In the genomic region with DNA sequence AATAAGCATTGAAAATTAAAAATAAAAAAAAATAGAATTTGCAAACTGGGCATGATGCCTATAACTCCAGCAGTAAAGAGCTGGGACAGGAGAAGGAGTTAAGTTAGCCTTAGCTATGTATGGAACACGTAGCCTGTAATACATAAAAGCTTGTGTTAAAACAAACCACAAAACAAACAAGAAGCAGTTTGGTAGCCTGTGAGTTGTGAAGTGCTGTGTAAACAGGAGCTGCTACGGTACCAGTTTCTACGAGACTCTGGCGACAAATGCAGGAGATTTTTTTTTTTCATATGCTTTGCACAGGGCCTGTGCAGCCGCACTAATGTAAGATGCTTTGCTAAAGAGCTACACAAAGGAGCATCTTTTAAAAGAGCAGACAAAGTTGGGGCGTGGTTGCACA, we compare ENCODE assay signal across 16 mouse cellular contexts.
"Had no signal": no experiment of that assay in that cellular context is flagged by ENCODE, and none has a peak within 500 bp of the region (broad histone marks: within the 10 kb centered on the region; RNA-seq: fewer than 3 reads in every experiment).

No protein-coding gene starts in this region.

- H3K27me3 ChIP-seq: midbrain, embryonic 12.5 days; midbrain, embryonic 15.5 days; neural tube, embryonic 12.5 days; stomach, embryonic 15.5 days had no signal

- ATAC-seq: liver, postnatal 0 days; midbrain, embryonic 15.5 days had no signal

- H3K4me2 ChIP-seq: liver, embryonic 11.5 days; liver, embryonic 13.5 days; liver, embryonic 15.5 days; midbrain, embryonic 12.5 days; midbrain, embryonic 15.5 days; neural tube, embryonic 12.5 days; stomach, embryonic 15.5 days had no signal

- H3K4me3 ChIP-seq: liver, embryonic 13.5 days; liver, embryonic 15.5 days; megakaryocyte, embryonic 14.5 days; midbrain, embryonic 12.5 days; midbrain, embryonic 15.5 days; neural tube, embryonic 12.5 days; stomach, embryonic 15.5 days had no signal

- H3K9me3 ChIP-seq: liver, embryonic 13.5 days; liver, embryonic 15.5 days; megakaryocyte, embryonic 14.5 days; midbrain, embryonic 12.5 days; midbrain, embryonic 15.5 days; neural tube, embryonic 12.5 days; stomach, embryonic 15.5 days had no signal

- H3K4me1 ChIP-seq: liver, embryonic 13.5 days; liver, embryonic 15.5 days; megakaryocyte, embryonic 14.5 days; midbrain, embryonic 15.5 days; neural tube, embryonic 12.5 days; stomach, embryonic 15.5 days had no signal

- H3K9ac ChIP-seq: liver, embryonic 13.5 days; liver, embryonic 15.5 days; liver, postnatal 0 days; midbrain, embryonic 12.5 days; midbrain, embryonic 15.5 days; neural tube, embryonic 12.5 days; stomach, embryonic 15.5 days had no signal

- H3K36me3 ChIP-seq: liver, embryonic 13.5 days; liver, embryonic 15.5 days; midbrain, embryonic 12.5 days; midbrain, embryonic 15.5 days; neural tube, embryonic 12.5 days; stomach, embryonic 15.5 days had no signal

- H3K27ac ChIP-seq: liver, embryonic 13.5 days; liver, embryonic 15.5 days; macrophage; midbrain, embryonic 12.5 days; midbrain, embryonic 15.5 days; neural tube, embryonic 12.5 days; stomach, embryonic 15.5 days; stomach, postnatal 0 days had no signal

- DNase-seq: liver; liver, embryonic 13.5 days; liver, postnatal 0 days; right cerebral cortex, postnatal 14 days; thymus, adult 2 months; thymus, postnatal 25 days; thymus, postnatal 4 days had no signal
